Mouse (Mus musculus) lung, postnatal 0 days (tissue): ENCODE data around the gene Kcnq1.

Experiments
- CTCF ChIP-seq: IDR thresholded peaks from 2 replicates; pipeline ENCODE4 v1.5.1; 2016; ENCODE audit warnings: antibody characterized with exemption, mild to moderate bottlenecking
- EP300 ChIP-seq: IDR thresholded peaks from 2 replicates; pipeline ENCODE4 v1.6.1; 2016; ENCODE audit warnings: antibody characterized with exemption, mild to moderate bottlenecking, control low read depth

DNA sequence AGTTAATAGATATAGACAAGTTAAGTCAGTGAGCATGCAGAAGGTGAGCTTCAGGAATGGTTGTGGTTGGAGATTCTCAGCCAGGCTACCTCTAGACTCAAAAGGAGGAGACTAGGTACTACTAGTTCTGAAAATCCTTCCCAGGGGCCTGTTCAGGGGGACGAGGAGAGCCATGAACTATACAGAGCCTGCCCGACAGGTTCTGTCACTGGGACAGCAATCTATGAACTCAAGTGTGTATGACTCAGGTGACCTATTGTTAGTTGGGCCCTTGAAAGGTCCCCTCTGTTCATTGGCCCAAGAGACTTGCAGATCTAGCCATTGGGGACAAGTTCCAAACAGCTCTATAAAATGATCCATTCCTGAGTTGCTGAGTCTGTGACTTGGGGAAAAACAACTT is 82.4 kb downstream of the Kcnq1 start:
- no peak for TF ChIP-seq CTCF
- TF ChIP-seq EP300: no peak
